Mouse (Mus musculus): ENCODE measurements around the gene Kcnb1.

DNA sequence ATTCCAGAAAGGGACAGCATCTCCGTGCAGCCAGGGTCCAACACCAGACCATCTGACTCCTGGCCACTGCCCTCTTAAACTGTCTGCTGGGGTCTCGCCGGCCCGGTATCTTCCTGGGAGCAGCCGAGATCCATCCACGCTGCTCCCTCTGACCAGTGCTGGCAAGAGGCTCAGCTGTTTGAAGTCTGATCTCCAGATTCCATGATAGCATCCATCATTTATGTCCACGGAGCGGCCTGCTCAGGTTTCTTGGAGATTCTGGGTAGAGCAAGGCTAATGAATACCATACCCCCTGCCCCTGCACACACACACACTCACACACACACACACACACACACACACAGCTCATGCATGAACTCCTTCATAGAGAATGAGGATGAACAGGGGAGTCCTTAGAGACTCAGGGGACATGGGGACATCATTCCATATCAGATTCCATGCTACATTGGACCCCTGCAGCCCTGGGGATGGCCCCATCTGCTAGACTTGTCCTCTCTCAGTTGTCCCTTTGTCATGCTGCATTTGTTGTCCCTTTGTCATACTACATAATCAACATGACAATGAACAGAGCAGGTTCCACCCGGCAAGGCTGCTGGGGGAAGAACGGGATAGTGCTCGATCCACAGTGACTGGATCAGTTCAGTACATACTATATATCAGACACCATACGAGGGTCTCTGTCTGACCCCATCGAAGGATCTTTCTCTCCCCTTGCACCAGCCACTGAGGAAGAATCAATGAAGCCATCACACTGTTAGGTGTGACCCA lies 8.9 kb upstream of the Kcnb1 start:
- no peak for TF ChIP-seq CTCF (IDR thresholded peaks at IDR 0.05; ENCODE audit: low read depth, low read length)
- no peak for TF ChIP-seq POLR2A (IDR thresholded peaks at IDR 0.05; ENCODE audit: borderline replicate concordance, low read depth, low read length)
